Mouse (Mus musculus) CH12.LX (cell line): ENCODE data around the gene Ctnna3. TPM values are rescaled to one million over a fixed set of nuclear protein-coding genes. Genes with fewer than 3 reads are reported as not detected.

Source experiments
- DNase-seq: peaks from one replicate; pipeline ENCODE4 v3.0.0-alpha.2; 2013; ENCODE audit errors: extremely low read depth
- H3K27ac ChIP-seq: 2 replicates; pipeline ENCODE4 v1.5.1; 2012; ENCODE audit warnings: low read depth, mild to moderate bottlenecking, control low read depth, moderate library complexity; ENCODE audit not compliant: insufficient read depth
- H3K27me3 ChIP-seq: replicated peaks from 2 replicates; pipeline ENCODE3; 2012; ENCODE audit warnings: inconsistent platforms
- H3K36me3 ChIP-seq, 2 experiments: replicated peaks in 1 of 2; 2 replicates each; pipeline versions ENCODE3 to v1.6.1; 2012; ENCODE audit warnings: inconsistent platforms in 1 of 2, low read length in 1 of 2, mild to moderate bottlenecking in 1 of 2, mixed read lengths in 1 of 2, moderate library complexity in 1 of 2; ENCODE audit not compliant: control insufficient read depth in 1 of 2, insufficient read depth in 1 of 2
- H3K4me1 ChIP-seq, 2 experiments: 2 replicates each; pipeline ENCODE4 v1.6.1; 2012; ENCODE audit warnings: inconsistent platforms in 1 of 2, moderate library complexity in 1 of 2; ENCODE audit not compliant: insufficient read depth in 2 of 2, control insufficient read depth in 1 of 2
- H3K4me2 ChIP-seq: 2 replicates; pipeline ENCODE4 v1.6.1; 2012; ENCODE audit warnings: low read depth, mild to moderate bottlenecking, control low read depth; ENCODE audit not compliant: poor library complexity, insufficient read depth, severe bottlenecking
- H3K4me3 ChIP-seq, 3 experiments: fragments of 150-350 bp in 1 of 3; sonication (generic) in 1 of 3; replicated peaks in 1 of 3; 2 replicates each; pipeline versions ENCODE3 to v1.5.1; 2011 to 2012; ENCODE audit warnings: low read depth in 2 of 3, low read length in 2 of 3, mild to moderate bottlenecking in 2 of 3, moderate library complexity in 2 of 3, control low read depth in 1 of 3, improper control_type of control experiment in 1 of 3, inconsistent platforms in 1 of 3, mixed read lengths in 1 of 3; ENCODE audit not compliant: poor library complexity in 1 of 3
- H3K79me2 ChIP-seq: replicated peaks from 2 replicates; pipeline ENCODE4 v1.6.1; 2012; ENCODE audit warnings: mild to moderate bottlenecking, moderate library complexity; ENCODE audit not compliant: control insufficient read depth, poor library complexity, insufficient read depth, severe bottlenecking; ENCODE audit errors: extremely low read depth
- H3K9ac ChIP-seq: 2 replicates; pipeline ENCODE4 v1.6.1; 2012; ENCODE audit warnings: low read depth, mild to moderate bottlenecking, control low read depth, moderate library complexity; ENCODE audit not compliant: insufficient read depth
- H3K9me3 ChIP-seq: replicated peaks from 2 replicates; pipeline ENCODE3; 2012; ENCODE audit warnings: low read length, inconsistent platforms, mixed read lengths
- BHLHE40 ChIP-seq: IDR thresholded peaks from 2 replicates; pipeline ENCODE4 v1.6.1; 2011; ENCODE audit warnings: mild to moderate bottlenecking, low read depth, low read length, improper control_type of control experiment
- CHD1 ChIP-seq: IDR thresholded peaks from 2 replicates; pipeline ENCODE4 v1.6.1; 2012; ENCODE audit warnings: low read depth, low read length, improper control_type of control experiment, inconsistent platforms
- ELF1 ChIP-seq: IDR thresholded peaks from 2 replicates; pipeline ENCODE4 v1.6.1; 2014; ENCODE audit warnings: low read depth, mild to moderate bottlenecking, inconsistent platforms, low read length, improper control_type of control experiment
- EP300 ChIP-seq: IDR thresholded peaks from 2 replicates; pipeline ENCODE4 v1.6.1; 2011; ENCODE audit warnings: low read length, improper control_type of control experiment
- ETS1 ChIP-seq: conservative IDR thresholded peaks from 2 replicates; pipeline ENCODE4 v1.6.1; 2012; ENCODE audit warnings: low read depth, mild to moderate bottlenecking, inconsistent platforms, low read length, improper control_type of control experiment, moderate library complexity
- JUN ChIP-seq: IDR thresholded peaks from 2 replicates; pipeline ENCODE4 v1.6.1; 2011; ENCODE audit warnings: low read depth, mild to moderate bottlenecking, low read length, improper control_type of control experiment, moderate library complexity; ENCODE audit not compliant: insufficient read depth
- JUND ChIP-seq: conservative IDR thresholded peaks from 2 replicates; pipeline ENCODE4 v1.6.1; 2011; ENCODE audit warnings: low read depth, low read length, improper control_type of control experiment
- KAT2A ChIP-seq: IDR thresholded peaks from 2 replicates; pipeline ENCODE4 v1.6.1; 2012; ENCODE audit warnings: low read length, improper control_type of control experiment, inconsistent platforms; ENCODE audit not compliant: insufficient replicate concordance
- MAX ChIP-seq: IDR thresholded peaks from 2 replicates; pipeline ENCODE4 v1.6.1; 2011; ENCODE audit warnings: low read length, improper control_type of control experiment
- MEF2A ChIP-seq: IDR thresholded peaks from 2 replicates; pipeline ENCODE4 v1.6.1; 2014; ENCODE audit warnings: low read depth, mild to moderate bottlenecking, inconsistent platforms, low read length, improper control_type of control experiment, borderline replicate concordance
- MXI1 ChIP-seq: IDR thresholded peaks from 2 replicates; pipeline ENCODE4 v1.6.1; 2011; ENCODE audit warnings: mild to moderate bottlenecking, low read depth, low read length, improper control_type of control experiment
- MYC ChIP-seq: IDR thresholded peaks from 2 replicates; pipeline ENCODE4 v1.6.1; 2011; ENCODE audit warnings: low read depth, mild to moderate bottlenecking, improper control_type of control experiment, low read length
- SMC3 ChIP-seq: IDR thresholded peaks from 2 replicates; pipeline ENCODE4 v1.6.1; 2011; ENCODE audit warnings: low read depth, low read length, improper control_type of control experiment
- TBP ChIP-seq: conservative IDR thresholded peaks from 2 replicates; pipeline ENCODE4 v1.6.1; 2011; ENCODE audit warnings: low read depth, low read length, improper control_type of control experiment
- TCF12 ChIP-seq: IDR thresholded peaks from 2 replicates; pipeline ENCODE4 v1.6.1; 2014; ENCODE audit warnings: low read depth, mild to moderate bottlenecking, inconsistent platforms, low read length, improper control_type of control experiment
- USF1 ChIP-seq: IDR thresholded peaks from 2 replicates; pipeline ENCODE4 v1.6.1; 2014; ENCODE audit warnings: low read depth, mild to moderate bottlenecking, inconsistent platforms, low read length, improper control_type of control experiment
- USF2 ChIP-seq: conservative IDR thresholded peaks from 2 replicates; pipeline ENCODE4 v1.6.1; 2011; ENCODE audit warnings: low read depth, low read length, improper control_type of control experiment
- ZC3H11A ChIP-seq: IDR thresholded peaks from 2 replicates; pipeline ENCODE4 v1.6.1; 2012; ENCODE audit warnings: low read depth, mild to moderate bottlenecking, inconsistent platforms, low read length, improper control_type of control experiment
- ZKSCAN1 ChIP-seq: IDR thresholded peaks from 2 replicates; pipeline ENCODE4 v1.6.1; 2012; ENCODE audit warnings: low read depth, inconsistent platforms, low read length, improper control_type of control experiment, borderline replicate concordance
- ZMIZ1 ChIP-seq: IDR thresholded peaks from 2 replicates; pipeline ENCODE4 v1.6.1; 2012; ENCODE audit warnings: low read depth, mild to moderate bottlenecking, inconsistent platforms, low read length, improper control_type of control experiment
- dilution Hi-C: fragments of 300-500 bp; cut with MboI; formaldehyde crosslinking; loops from 2 replicates; pipeline ENCODE4 v1.14.3; 2020; ENCODE audit warnings: low sequenced_read_pairs; ENCODE audit not compliant: extremely low pct_unique_long_range_greater_than_20kb, extremely low pct_ligation_motif_present
- in situ Hi-C: fragments of 300-500 bp; cut with MboI; formaldehyde crosslinking; loops from 3 replicates; pipeline ENCODE4 v1.14.3; 2019; ENCODE audit warnings: low sequenced_read_pairs, low pct_ligation_motif_present, low pct_unique_long_range_greater_than_20kb, mixed read lengths
- polyA plus RNA-seq: library from polyadenylated mRNA; unstranded; fragments of >175 nt; gene quantifications from 2 replicates; pipeline ENCODE4 v1.2.1, GENCODE M21; 2012; ENCODE audit warnings: low read depth; ENCODE audit not compliant: insufficient read length
- total RNA-seq, 2 experiments: library from RNA; depleted of rRNA; stranded (reverse); fragments of 300-350 nt in 1 of 2; fragments of >200 nt in 1 of 2; gene quantifications; 2 replicates each; pipeline ENCODE4 v1.2.3; 2012 to 2014

Gene Ctnna3
- total and polyA plus RNA-seq, 3 experiments, result 0.09 TPM; not detected in 2

- in situ Hi-C loops, result no loop called here
These were observed 633.8 kb downstream of the Ctnna3 start for GRCm38 (mm10) chr10:64063704-64064103.

GRCm38 (mm10) chr10:64075944-64076343, 646.0 kb downstream of the Ctnna3 start:
- Histone ChIP-seq H3K9me3 (peaks cover 60% of the 10 kb centered on the region), H3K27ac (no peak overlapping the region), H3K27me3 (no peaks in the 10 kb centered on the region), H3K4me1 (no peaks in the 10 kb centered on the region), H3K4me3 (no peak overlapping the region)
- dilution Hi-C loops, result no loop called here
- no peak for TF ChIP-seq MXI1
- no peak for TF ChIP-seq USF1
- TF ChIP-seq ETS1, result no peak
- no peak for TF ChIP-seq JUN
- no peak for TF ChIP-seq MYC
- no peak for TF ChIP-seq ZKSCAN1
- no peak for TF ChIP-seq CHD1
- TF ChIP-seq MAX, result no peak
- TF ChIP-seq KAT2A, result no peak
- no peak for TF ChIP-seq SMC3
- TF ChIP-seq ZMIZ1, result no peak
- no peak for TF ChIP-seq EP300
- TF ChIP-seq JUND, result no peak
- no peak for TF ChIP-seq ZC3H11A
- TF ChIP-seq TCF12, result no peak
- TF ChIP-seq, all 38 proteins: peak for 0
- Histone ChIP-seq H3K36me3 (no peaks in the 10 kb centered on the region), H3K79me2 (no peaks in the 10 kb centered on the region), H3K4me2 (no peak overlapping the region), H3K9ac (no peak overlapping the region)
- in situ Hi-C loops, result no loop called here
- no peak for DNase-seq

More at GRCm38 (mm10) chr10:64063704-64064103, 633.8 kb downstream of the Ctnna3 start:
- dilution Hi-C loops, result no loop called here
- Histone ChIP-seq H3K27ac (no peak overlapping the region), H3K4me1 (no peaks in the 10 kb centered on the region), H3K27me3 (no peaks in the 10 kb centered on the region), H3K4me2 (no peak overlapping the region), H3K79me2 (no peaks in the 10 kb centered on the region), H3K9me3 (peaks cover 69% of the 10 kb centered on the region), H3K9ac (no peak overlapping the region), H3K36me3 (no peaks in the 10 kb centered on the region), H3K4me3 (no peak overlapping the region)
- TF ChIP-seq ZC3H11A (no peak), TBP (no peak), BHLHE40 (no peak), TCF12 (no peak), USF2 (no peak), MAX (no peak), ELF1 (no peak), KAT2A (no peak), MEF2A (no peak), JUN (no peak), ETS1 (no peak)
- no peak for DNase-seq
